Mouse (Mus musculus) liver, postnatal 0 days (tissue): ENCODE measurements around the gene Spop.

Source experiments
- CTCF ChIP-seq: sonication (generic); IDR thresholded peaks from 2 replicates; pipeline ENCODE4 v1.5.1; 2016; ENCODE audit warnings: antibody characterized with exemption, low read depth
- EP300 ChIP-seq: IDR thresholded peaks from 2 replicates; pipeline ENCODE4 v1.6.1; 2016; ENCODE audit warnings: antibody characterized with exemption, low read depth, mild to moderate bottlenecking

DNA sequence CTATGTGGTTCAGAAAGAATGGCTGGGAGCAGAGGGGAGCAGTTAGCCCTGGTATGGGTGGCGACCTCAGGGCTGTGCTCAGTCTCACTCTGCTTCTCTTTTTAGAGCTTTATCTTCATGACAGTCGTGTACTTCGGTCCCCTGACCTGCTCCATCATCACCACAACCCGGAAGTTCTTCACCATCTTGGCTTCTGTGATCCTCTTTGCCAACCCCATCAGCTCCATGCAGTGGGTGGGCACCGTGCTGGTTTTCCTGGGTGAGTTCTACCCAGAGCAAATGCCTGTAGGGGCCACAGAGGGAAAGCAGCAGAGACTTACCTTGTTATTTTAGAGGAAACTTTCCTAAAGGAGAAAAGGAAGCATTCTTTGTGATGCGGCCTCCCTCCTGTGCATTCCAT is 23.5 kb upstream of the Spop start:
- no peak for TF ChIP-seq EP300
- TF ChIP-seq CTCF = no peak
